Mouse (Mus musculus) liver, adult 2 months (tissue): ENCODE measurements around the gene Gm17571.

Source experiments
- CTCF ChIP-seq: fragments of 200-500 bp; IDR thresholded peaks from 2 replicates; pipeline ENCODE4 v1.5.1; 2011; ENCODE audit warnings: low read depth, low read length, control low read depth
- POLR2A ChIP-seq: fragments of 200-500 bp; IDR thresholded peaks from 2 replicates; pipeline ENCODE4 v1.6.1; 2011; ENCODE audit warnings: low read length, control low read depth; ENCODE audit not compliant: insufficient read depth; ENCODE audit errors: extremely low read depth

- TF ChIP-seq POLR2A, result no peak
- no peak for TF ChIP-seq CTCF
Observed at GRCm38 (mm10) chr9:13474951-13475350, 28.4 kb upstream of the Gm17571 start.
